Mouse (Mus musculus) embryo, embryonic 10 days (tissue): Measurements from ENCODE around the gene Cap2.

Experiments used
- DNase-seq: peaks from one replicate; pipeline ENCODE4 v3.0.0-alpha.2; 2015; ENCODE audit warnings: low spot score

The Cap2 gene

GRCm38 (mm10) chr13:46632796-46633195, 131.1 kb downstream of the Cap2 start:
- no peak for DNase-seq

GRCm38 (mm10) chr13:46633320-46634132, 131.9 kb downstream of the Cap2 start:
- peak; percentile 61 for DNase-seq

- DNase-seq: no peak
These were observed 132.5 kb downstream of the Cap2 start for GRCm38 (mm10) chr13:46634133-46634488.

GRCm38 (mm10) chr13:46640608-46641468, 139.2 kb downstream of the Cap2 start:
- no peak for DNase-seq

GRCm38 (mm10) chr13:46642318-46642717, 140.7 kb downstream of the Cap2 start:
- DNase-seq: no peak

- no peak for DNase-seq
These were observed 142.5 kb downstream of the Cap2 start for GRCm38 (mm10) chr13:46644175-46644574.

- DNase-seq: no peak
These were observed 143.8 kb downstream of the Cap2 start for GRCm38 (mm10) chr13:46645476-46645875.

- no peak for DNase-seq
These were observed 150.2 kb downstream of the Cap2 start for GRCm38 (mm10) chr13:46651853-46652252.

- no peak for DNase-seq
These were observed 151.0 kb downstream of the Cap2 start for GRCm38 (mm10) chr13:46652671-46653070.

GRCm38 (mm10) chr13:46653671-46654070, 152.0 kb downstream of the Cap2 start:
- no peak for DNase-seq

- DNase-seq: no peak
These were observed 152.9 kb downstream of the Cap2 start for GRCm38 (mm10) chr13:46654566-46654965.

GRCm38 (mm10) chr13:46659211-46659610, 157.6 kb downstream of the Cap2 start:
- DNase-seq: no peak

- DNase-seq: peak; percentile 72
These were observed 161.9 kb downstream of the Cap2 start for GRCm38 (mm10) chr13:46663461-46663964.

- DNase-seq: peak; percentile 85
These were observed 167.5 kb downstream of the Cap2 start, which contains the start of gene Fam8a1 for GRCm38 (mm10) chr13:46669048-46669619. Fam8a1 (plus strand) TSS chr13:46669522.

- DNase-seq: no peak
These were observed 168.1 kb downstream of the Cap2 start for GRCm38 (mm10) chr13:46669620-46670271.

GRCm38 (mm10) chr13:46670514-46670913, 168.9 kb downstream of the Cap2 start:
- no peak for DNase-seq

- DNase-seq: no peak
These were observed 173.0 kb downstream of the Cap2 start for GRCm38 (mm10) chr13:46674601-46675000.

GRCm38 (mm10) chr13:46677721-46678120, 176.1 kb downstream of the Cap2 start:
- no peak for DNase-seq

GRCm38 (mm10) chr13:46682921-46683320, 181.3 kb downstream of the Cap2 start:
- DNase-seq: no peak

- DNase-seq: no peak
These were observed 181.7 kb downstream of the Cap2 start for GRCm38 (mm10) chr13:46683370-46683769.

- DNase-seq: no peak
These were observed 189.1 kb downstream of the Cap2 start for GRCm38 (mm10) chr13:46690559-46691241.
